Mouse (Mus musculus): ENCODE results near the gene Upk3a.

The Upk3a gene

GRCm38 (mm10) chr15:85016951-85017664 lies at the start of gene Upk3a:
Upk3a (plus strand) TSS chr15:85017141.
- peak; percentile 69 to 78 for DNase-seq

GRCm38 (mm10) chr15:84968534-84968933 lies 48.4 kb upstream of the Upk3a start:
- DNase-seq = no peak

- no peak for DNase-seq
These were observed 43.9 kb upstream of the Upk3a start for GRCm38 (mm10) chr15:84972860-84973543.

GRCm38 (mm10) chr15:84973544-84973871 lies 43.4 kb upstream of the Upk3a start:
- DNase-seq = no peak

- DNase-seq = peak in 1 of 2 experiments; percentile 23
These were observed 41.2 kb upstream of the Upk3a start for GRCm38 (mm10) chr15:84975729-84976128.

- peak; percentile 18 to 29 for DNase-seq
These were observed 35.2 kb upstream of the Upk3a start for GRCm38 (mm10) chr15:84981609-84982313.

- DNase-seq = no peak
These were observed 34.1 kb upstream of the Upk3a start for GRCm38 (mm10) chr15:84982888-84983287.

GRCm38 (mm10) chr15:84983721-84984120 lies 33.2 kb upstream of the Upk3a start:
- no peak for DNase-seq

GRCm38 (mm10) chr15:84985516-84986160 lies 31.3 kb upstream of the Upk3a start:
- no peak for DNase-seq

- DNase-seq = no peak
These were observed 30.5 kb upstream of the Upk3a start for GRCm38 (mm10) chr15:84986171-84987019.

GRCm38 (mm10) chr15:84987020-84987815 lies 29.7 kb upstream of the Upk3a start:
- peak; percentile 45 to 49 for DNase-seq

- DNase-seq = peak; percentile 94 to 97
These were observed 28.8 kb upstream of the Upk3a start, which contains the start of gene 5031439G07Rik for GRCm38 (mm10) chr15:84987874-84988825. 5031439G07Rik (minus strand) TSS chr15:84988551.

GRCm38 (mm10) chr15:84989098-84989497 lies 27.8 kb upstream of the Upk3a start:
- no peak for DNase-seq

- DNase-seq = no peak
These were observed 27.2 kb upstream of the Upk3a start for GRCm38 (mm10) chr15:84989771-84990170.

- DNase-seq = no peak
These were observed 22.4 kb upstream of the Upk3a start for GRCm38 (mm10) chr15:84994498-84994897.

GRCm38 (mm10) chr15:84995041-84995440 lies 21.9 kb upstream of the Upk3a start:
- no peak for DNase-seq

GRCm38 (mm10) chr15:84995967-84996366 lies 21.0 kb upstream of the Upk3a start:
- DNase-seq = peak; percentile 57 to 65

- no peak for DNase-seq
These were observed 19.0 kb upstream of the Upk3a start for GRCm38 (mm10) chr15:84997768-84998454.

GRCm38 (mm10) chr15:84999911-85000310 lies 17.0 kb upstream of the Upk3a start:
- no peak for DNase-seq

All from lung, adult 18-20 months (tissue).